Mouse (Mus musculus): ENCODE results near the gene Tnfaip1. TPM values are rescaled to one million over a fixed set of nuclear protein-coding genes. Genes with fewer than 3 reads are reported as not detected.

The Tnfaip1 gene
- polyA plus RNA-seq, 1 experiment from 2014 or later = 59.2 TPM

DNA sequence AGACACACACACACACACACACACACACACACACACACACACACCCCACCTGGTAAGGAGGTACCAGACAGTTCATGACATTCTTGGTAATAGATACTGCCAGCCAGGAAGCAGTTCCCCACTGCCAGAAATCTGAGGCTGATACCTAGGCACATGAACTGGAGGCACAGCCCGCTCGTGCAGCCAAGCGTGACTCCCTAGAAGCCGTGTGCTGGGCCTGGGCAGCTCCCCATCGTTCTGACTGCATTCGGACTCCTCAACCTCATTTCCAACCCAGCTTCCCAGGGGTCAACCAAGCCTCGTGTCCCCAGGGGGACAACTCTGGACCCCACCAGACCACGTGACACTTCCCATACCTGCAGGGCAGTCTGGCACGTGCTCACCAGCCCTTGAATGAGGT, 7.4 kb downstream of the Tnfaip1 start:
- whole genome bisulfite sequencing = 84% methylated on average over 9 of the region's 9 CpGs
- H3K27me3 ChIP-seq (ENCODE audit: control insufficient read depth, insufficient read depth, low read length) = no peaks in the 10 kb centered on the region
- H3K4me2 ChIP-seq (replicated peaks) = no peak overlapping the region
- peaks cover 67% of the 10 kb centered on the region for H3K36me3 ChIP-seq (replicated peaks; ENCODE audit: control insufficient read depth, insufficient read depth)
- H3K4me1 ChIP-seq (replicated peaks; ENCODE audit: control insufficient read depth, insufficient read depth, low read length) = no peaks in the 10 kb centered on the region
- no peak for DNase-seq (ENCODE audit: low spot score)
- H3K9ac ChIP-seq = no peak overlapping the region
- H3K27ac ChIP-seq = no peak overlapping the region
- H3K4me3 ChIP-seq (replicated peaks; ENCODE audit: low read length) = no peak overlapping the region
- H3K9me3 ChIP-seq (ENCODE audit: control insufficient read depth, low read length) = no peaks in the 10 kb centered on the region
- ATAC-seq (ENCODE audit: low FRiP score) = no peak

DNA sequence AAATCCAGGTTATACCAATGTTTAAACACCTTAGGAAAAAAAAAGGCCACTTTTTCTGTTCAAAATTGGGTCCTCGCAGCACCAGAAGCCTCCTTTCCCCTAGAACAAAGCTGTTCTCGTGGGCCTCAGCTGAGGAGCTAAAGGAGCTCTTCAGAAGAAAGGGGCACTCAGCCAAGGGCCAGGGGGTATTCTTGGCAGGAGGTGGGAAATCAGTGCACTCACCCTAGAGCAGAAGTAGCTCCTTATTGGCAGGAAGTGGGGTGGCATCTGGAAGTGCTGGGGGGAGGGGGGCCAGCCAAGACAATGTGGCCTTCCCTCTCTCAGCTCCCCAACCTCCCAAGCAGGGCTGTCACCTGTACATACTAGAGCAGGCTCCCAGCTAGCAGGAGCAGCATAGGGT, 11.3 kb downstream of the Tnfaip1 start:
- H3K27ac ChIP-seq = no peak overlapping the region

DNA sequence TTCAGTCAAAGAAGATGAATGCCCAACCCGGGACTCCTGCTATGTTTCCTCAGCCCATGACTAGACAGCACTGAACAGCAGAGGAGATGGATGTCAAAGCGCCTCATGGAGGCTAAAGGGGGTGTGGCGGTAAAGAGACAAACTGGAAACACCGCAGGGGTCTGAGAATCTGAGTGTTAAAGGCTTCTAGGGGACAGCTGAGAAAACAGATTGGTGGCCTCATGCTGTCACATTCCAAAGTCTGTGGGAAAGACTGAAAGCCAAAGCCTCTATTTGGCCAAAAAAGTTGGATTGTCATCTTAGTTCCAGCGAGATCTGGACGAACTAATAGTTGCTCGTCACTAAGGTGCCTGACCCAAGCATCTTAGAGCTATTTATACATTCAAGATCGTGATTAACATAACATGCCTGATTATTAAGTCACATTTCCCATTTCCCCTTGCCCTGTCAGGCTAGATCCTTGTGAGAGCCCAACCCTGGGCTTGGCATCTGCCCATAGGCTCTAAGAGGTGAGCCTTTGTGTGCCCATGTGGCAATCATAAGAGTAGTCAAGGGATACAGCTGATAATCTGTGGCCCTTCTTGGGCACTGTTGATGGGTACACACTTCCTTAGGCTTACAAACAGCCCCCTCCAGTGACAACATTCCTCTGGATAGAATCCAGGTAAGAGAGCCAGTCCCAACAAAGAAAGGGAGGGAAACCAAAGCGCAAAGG, 12.7 kb downstream of the Tnfaip1 start:
- ATAC-seq (ENCODE audit: low FRiP score) (no peak), DNase-seq (ENCODE audit: low spot score) (peak; percentile 36)
- H3K4me1 ChIP-seq (replicated peaks; ENCODE audit: control insufficient read depth, insufficient read depth, low read length) = no peaks in the 10 kb centered on the region
- no peaks in the 10 kb centered on the region for H3K9me3 ChIP-seq (ENCODE audit: control insufficient read depth, low read length)
- no peaks in the 10 kb centered on the region for H3K27me3 ChIP-seq (ENCODE audit: control insufficient read depth, insufficient read depth, low read length)
- no peak overlapping the region for H3K4me3 ChIP-seq (replicated peaks; ENCODE audit: low read length)
- 68% methylated on average over 9 of the region's 9 CpGs for WGBS
- no peak overlapping the region for H3K27ac ChIP-seq
- H3K4me2 ChIP-seq (replicated peaks) = no peak overlapping the region
- H3K36me3 ChIP-seq (replicated peaks; ENCODE audit: control insufficient read depth, insufficient read depth) = peaks cover 100% of the 10 kb centered on the region
- no peak overlapping the region for H3K9ac ChIP-seq

More for the DNA sequence above, 11.3 kb downstream of the Tnfaip1 start:
- H3K4me1 ChIP-seq (replicated peaks; ENCODE audit: control insufficient read depth, insufficient read depth, low read length) = no peaks in the 10 kb centered on the region
- DNase-seq (ENCODE audit: low spot score) (no peak), ATAC-seq (ENCODE audit: low FRiP score) (no peak)
- no peaks in the 10 kb centered on the region for H3K9me3 ChIP-seq (ENCODE audit: control insufficient read depth, low read length)
- peaks cover 100% of the 10 kb centered on the region for H3K36me3 ChIP-seq (replicated peaks; ENCODE audit: control insufficient read depth, insufficient read depth)
- WGBS = 77% methylated on average over 2 of the region's 2 CpGs
- no peak overlapping the region for H3K9ac ChIP-seq
- H3K4me3 ChIP-seq (replicated peaks; ENCODE audit: low read length) = no peak overlapping the region
- no peak overlapping the region for H3K4me2 ChIP-seq (replicated peaks)
- H3K27me3 ChIP-seq (ENCODE audit: control insufficient read depth, insufficient read depth, low read length) = no peaks in the 10 kb centered on the region

DNA sequence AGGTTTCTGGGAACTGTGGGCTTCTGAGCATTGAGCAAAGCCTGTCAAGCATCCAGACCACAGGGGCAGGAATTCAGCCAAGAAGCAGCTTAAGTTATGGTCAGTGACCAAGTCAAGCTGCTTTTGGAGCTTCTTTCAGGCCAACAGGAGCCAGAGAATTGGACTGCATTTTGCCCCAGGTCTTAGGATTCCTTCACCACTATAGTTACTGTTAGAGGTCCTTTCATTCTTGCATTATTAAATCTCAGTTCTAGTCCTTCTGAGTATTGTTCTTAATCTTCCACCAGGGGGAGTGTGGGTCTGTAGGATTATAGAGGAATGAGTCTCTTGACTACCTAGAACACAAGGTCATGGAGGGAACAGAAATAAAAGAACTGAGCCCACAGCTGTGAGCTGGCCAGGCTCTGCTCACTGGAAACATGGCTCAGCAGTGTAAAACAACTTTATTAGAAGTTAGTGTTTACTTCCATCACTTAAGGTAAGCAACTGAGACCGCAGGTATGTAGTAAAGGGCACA, 13.6 kb downstream of the Tnfaip1 start:
- Histone ChIP-seq H3K36me3 (replicated peaks; ENCODE audit: control insufficient read depth, insufficient read depth) (peaks cover 100% of the 10 kb centered on the region), H3K9ac (no peak overlapping the region), H3K27ac (no peak overlapping the region; the same call in 1 of the 2 replicates), H3K9me3 (ENCODE audit: control insufficient read depth, low read length) (no peaks in the 10 kb centered on the region), H3K27me3 (ENCODE audit: control insufficient read depth, insufficient read depth, low read length) (no peaks in the 10 kb centered on the region), H3K4me3 (replicated peaks; ENCODE audit: low read length) (no peak overlapping the region), H3K4me2 (replicated peaks) (no peak overlapping the region), H3K4me1 (replicated peaks; ENCODE audit: control insufficient read depth, insufficient read depth, low read length) (no peaks in the 10 kb centered on the region)
- ATAC-seq (ENCODE audit: low FRiP score) (no peak), DNase-seq (ENCODE audit: low spot score) (no peak)
- 93% methylated on average over 1 of the region's 1 CpGs for WGBS

DNA sequence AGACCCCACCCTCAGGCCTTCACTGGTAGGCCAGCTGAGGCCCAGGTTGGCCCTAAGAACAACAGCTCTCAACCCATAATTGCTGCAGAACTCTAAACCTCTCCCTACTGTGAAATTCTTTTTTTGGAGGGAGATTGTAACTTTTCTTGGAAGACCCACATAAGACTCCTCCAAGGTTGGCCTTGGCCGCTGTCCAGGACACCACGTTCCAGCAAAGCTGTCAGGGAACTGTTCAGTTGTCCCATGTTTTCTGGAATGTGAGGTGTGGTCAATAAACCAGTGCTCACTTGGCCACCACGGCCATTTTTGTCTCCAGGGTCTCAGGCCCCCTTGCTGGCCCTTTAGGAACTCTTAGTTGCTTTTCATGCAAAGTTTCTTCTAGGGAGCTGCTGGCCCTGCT, 14.3 kb downstream of the Tnfaip1 start:
- Histone ChIP-seq H3K4me1 (replicated peaks; ENCODE audit: control insufficient read depth, insufficient read depth, low read length) (no peaks in the 10 kb centered on the region), H3K27me3 (ENCODE audit: control insufficient read depth, insufficient read depth, low read length) (no peaks in the 10 kb centered on the region), H3K36me3 (replicated peaks; ENCODE audit: control insufficient read depth, insufficient read depth) (peaks cover 96% of the 10 kb centered on the region), H3K9ac (no peak overlapping the region), H3K9me3 (ENCODE audit: control insufficient read depth, low read length) (no peaks in the 10 kb centered on the region), H3K4me3 (replicated peaks; ENCODE audit: low read length) (no peak overlapping the region), H3K4me2 (replicated peaks) (no peak overlapping the region), H3K27ac (no peak overlapping the region)
- 89% methylated on average over 3 of the region's 3 CpGs for WGBS
- DNase-seq (ENCODE audit: low spot score) (no peak), ATAC-seq (ENCODE audit: low FRiP score) (no peak)

DNA sequence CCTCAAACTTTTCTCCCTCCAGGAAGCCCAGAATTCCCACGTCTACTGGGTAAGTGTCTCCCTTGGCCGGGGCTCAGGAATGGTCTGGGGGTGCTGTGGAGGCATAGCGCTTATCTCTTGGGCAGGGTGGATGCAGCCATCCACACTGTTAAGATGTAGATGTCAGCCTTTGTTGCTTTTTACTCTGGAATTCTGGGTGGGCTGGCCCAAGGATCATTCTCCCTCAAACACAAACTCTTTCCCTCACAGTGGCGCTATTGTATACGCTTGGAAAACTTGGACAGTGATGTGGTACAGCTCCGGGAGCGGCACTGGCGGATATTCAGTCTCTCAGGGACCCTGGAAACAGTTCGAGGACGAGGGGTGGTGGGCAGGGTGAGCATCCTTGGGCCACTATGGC, 17.2 kb downstream of the Tnfaip1 start:
- H3K36me3 ChIP-seq (replicated peaks; ENCODE audit: control insufficient read depth, insufficient read depth) = peaks cover 92% of the 10 kb centered on the region
- DNase-seq (ENCODE audit: low spot score) = no peak
- WGBS = 88% methylated on average over 10 of the region's 10 CpGs
- no peak overlapping the region for H3K27ac ChIP-seq
- ATAC-seq (ENCODE audit: low FRiP score) = no peak
- H3K9ac ChIP-seq = no peak overlapping the region
- H3K4me3 ChIP-seq (replicated peaks; ENCODE audit: low read length) = no peak overlapping the region
- no peak overlapping the region for H3K4me2 ChIP-seq (replicated peaks)
- H3K4me1 ChIP-seq (replicated peaks; ENCODE audit: control insufficient read depth, insufficient read depth, low read length) = no peaks in the 10 kb centered on the region
- no peaks in the 10 kb centered on the region for H3K9me3 ChIP-seq (ENCODE audit: control insufficient read depth, low read length)
- H3K27me3 ChIP-seq (ENCODE audit: control insufficient read depth, insufficient read depth, low read length) = no peaks in the 10 kb centered on the region

DNA sequence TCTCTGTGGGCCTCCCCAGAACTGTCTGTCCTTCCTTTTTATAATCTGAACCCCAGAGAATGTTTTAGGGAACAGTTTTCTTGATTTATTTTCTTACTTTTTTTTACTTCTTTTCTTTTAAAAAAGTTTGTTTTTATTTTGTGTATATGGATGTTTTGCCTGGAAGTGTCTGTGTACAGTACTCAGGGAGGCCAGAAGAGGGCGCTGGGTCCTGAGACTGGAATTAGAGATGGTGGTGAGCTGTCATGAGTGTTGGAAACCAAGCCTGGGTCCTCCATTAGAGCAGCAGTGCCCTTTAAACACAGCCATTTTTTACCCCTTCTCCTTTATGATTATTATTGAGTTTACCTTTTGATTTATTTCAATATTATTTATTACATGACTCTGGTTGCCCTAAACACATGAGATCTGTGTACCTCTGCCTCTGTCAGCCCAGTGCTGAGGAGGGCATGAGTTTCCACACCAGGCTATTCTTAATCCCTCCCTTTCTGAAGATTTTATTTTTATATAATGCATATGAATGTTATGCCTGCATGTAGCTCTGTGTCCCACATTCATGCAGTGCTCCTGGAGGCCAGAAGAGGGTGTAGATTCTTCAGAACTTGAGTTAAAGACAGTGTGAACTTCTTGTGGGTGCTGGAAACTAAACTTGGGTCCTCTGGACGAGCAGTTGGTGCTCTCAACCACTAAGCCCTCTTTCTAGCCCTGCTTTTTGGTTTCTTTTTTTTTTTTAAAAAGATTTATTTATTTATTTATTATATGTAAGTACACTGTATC, 20.4 kb downstream of the Tnfaip1 start:
- Histone ChIP-seq H3K9me3 (ENCODE audit: control insufficient read depth, low read length) (no peaks in the 10 kb centered on the region), H3K4me1 (replicated peaks; ENCODE audit: control insufficient read depth, insufficient read depth, low read length) (peaks cover 12% of the 10 kb centered on the region), H3K4me2 (replicated peaks) (no peak overlapping the region), H3K36me3 (replicated peaks; ENCODE audit: control insufficient read depth, insufficient read depth) (peaks cover 60% of the 10 kb centered on the region), H3K27ac (no peak overlapping the region), H3K27me3 (ENCODE audit: control insufficient read depth, insufficient read depth, low read length) (no peaks in the 10 kb centered on the region), H3K9ac (no peak overlapping the region), H3K4me3 (replicated peaks; ENCODE audit: low read length) (no peak overlapping the region)
- no peak for ATAC-seq (ENCODE audit: low FRiP score)
- WGBS = 66% methylated on average over 2 of the region's 2 CpGs
- DNase-seq (ENCODE audit: low spot score) = no peak

DNA sequence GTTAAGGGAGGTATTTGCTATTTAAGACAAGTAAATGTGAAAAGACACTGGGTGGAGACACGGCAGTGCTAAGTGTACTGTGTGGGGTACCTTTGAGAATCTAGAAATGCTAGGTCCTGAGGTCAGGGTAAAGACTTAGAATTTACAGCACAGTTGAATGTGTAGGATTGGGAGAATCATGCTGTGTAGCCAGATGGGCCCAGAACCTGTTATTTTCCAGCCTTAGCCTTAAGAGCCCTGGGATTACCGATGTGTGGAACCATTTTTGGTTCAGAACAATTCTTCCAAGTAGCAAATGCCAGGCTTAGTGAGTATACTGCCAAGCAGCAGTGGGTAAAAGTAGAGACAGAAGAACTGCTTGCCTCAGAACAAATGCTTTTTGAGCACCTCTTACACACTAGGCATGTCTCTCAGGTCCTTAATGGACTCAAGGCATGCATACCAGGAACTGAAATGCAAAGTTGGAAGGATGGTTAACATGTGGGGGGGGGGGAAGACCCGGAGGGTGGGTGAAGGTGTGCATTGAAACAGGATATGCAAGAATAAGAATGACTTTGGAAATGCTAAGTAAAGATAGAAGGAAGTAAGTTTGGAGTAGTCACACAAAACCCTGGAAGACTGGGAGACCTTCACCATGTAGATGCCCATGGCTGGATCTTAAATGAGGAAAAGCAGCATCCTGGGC, 22.9 kb downstream of the Tnfaip1 start:
- H3K4me3 ChIP-seq (replicated peaks; ENCODE audit: low read length) = peak overlapping the region; percentile 83
- H3K9me3 ChIP-seq (ENCODE audit: control insufficient read depth, low read length) = no peaks in the 10 kb centered on the region
- DNase-seq (ENCODE audit: low spot score) (no peak), ATAC-seq (ENCODE audit: low FRiP score) (no peak)
- 80% methylated on average over 3 of the region's 3 CpGs for WGBS
- H3K9ac ChIP-seq = peak overlapping the region; percentile 94
- H3K4me2 ChIP-seq (replicated peaks) = peak overlapping the region; percentile 79
- peaks cover 12% of the 10 kb centered on the region for H3K4me1 ChIP-seq (replicated peaks; ENCODE audit: control insufficient read depth, insufficient read depth, low read length)
- no peaks in the 10 kb centered on the region for H3K27me3 ChIP-seq (ENCODE audit: control insufficient read depth, insufficient read depth, low read length)
- H3K27ac ChIP-seq = no peak overlapping the region
- H3K36me3 ChIP-seq (replicated peaks; ENCODE audit: control insufficient read depth, insufficient read depth) = peaks cover 54% of the 10 kb centered on the region

Measured in hindbrain, embryonic 14.5 days (tissue).